Mouse (Mus musculus) midbrain, embryonic 14.5 days (tissue): Measurements from ENCODE around the gene Gpr65. TPM values are rescaled to one million over a fixed set of nuclear protein-coding genes. Genes with fewer than 3 reads are reported as not detected.
"Not testable (repeated sequence)": the region's sequence is repeated elsewhere in the genome, so short reads cannot be mapped to it uniquely, and the experiment has no call there.

Source experiments
- ATAC-seq: fragments of 200-750 bp; cut with Nextera tagmentation; 2 replicates; pipeline ENCODE4 v1.8.0; 2017; ENCODE audit warnings: moderate number of reproducible peaks, moderate library complexity; ENCODE audit not compliant: low FRiP score, low TSS enrichment
- DNase-seq: peaks from one replicate; pipeline ENCODE4 v3.0.0-alpha.2; 2015
- H3K27ac ChIP-seq: fragments of 300-500 bp; sonication (generic); replicated peaks from 2 replicates; pipeline ENCODE4 v1.5.1; 2014; ENCODE audit warnings: mild to moderate bottlenecking, low read depth, low read length, moderate library complexity
- H3K27me3 ChIP-seq: fragments of 300-500 bp; sonication (generic); 2 replicates; pipeline ENCODE4 v1.6.1; 2014; ENCODE audit warnings: low read length, control low read depth, mixed read lengths; ENCODE audit not compliant: control insufficient read depth, insufficient read depth
- H3K36me3 ChIP-seq: fragments of 300-500 bp; sonication (generic); 2 replicates; pipeline ENCODE4 v1.6.1; 2014; ENCODE audit warnings: low read length, control low read depth; ENCODE audit not compliant: control insufficient read depth, insufficient read depth
- H3K4me1 ChIP-seq: fragments of 300-500 bp; sonication (generic); 2 replicates; pipeline ENCODE4 v1.6.1; 2014; ENCODE audit warnings: mild to moderate bottlenecking, antibody characterized with exemption, low read length, control low read depth; ENCODE audit not compliant: control insufficient read depth, insufficient read depth
- H3K4me2 ChIP-seq: fragments of 300-500 bp; sonication (generic); 2 replicates; pipeline ENCODE4 v1.6.1; 2014; ENCODE audit warnings: mild to moderate bottlenecking, low read length, moderate library complexity
- H3K4me3 ChIP-seq: fragments of 300-500 bp; sonication (generic); replicated peaks from 2 replicates; pipeline ENCODE4 v1.5.1; 2014; ENCODE audit warnings: low read depth, low read length
- H3K9ac ChIP-seq: fragments of 300-500 bp; sonication (generic); replicated peaks from 2 replicates; pipeline ENCODE4 v1.6.1; 2014; ENCODE audit warnings: mild to moderate bottlenecking, low read length, moderate library complexity
- H3K9me3 ChIP-seq: fragments of 300-500 bp; sonication (generic); 2 replicates; pipeline ENCODE4 v1.6.1; 2016; ENCODE audit warnings: low read length, control low read depth, mixed read lengths; ENCODE audit not compliant: control insufficient read depth
- WGBS: fragments of 180-500 bp; shearing (Covaris S2); extraction: QIAGEN DNeasy Blood & Tissue Kit; methylation state at CpG from one replicate; pipeline ENCODE4 v1.1.7; 2014; 5-methylcytosine and 5-hydroxymethylcytosine counted together
- polyA plus RNA-seq: library from polyadenylated mRNA; unstranded; fragments of >200 nt; fragmentation: Nextera tagmentation; extraction: Ambion mirVana; gene quantifications from 2 replicates; pipeline ENCODE4 v1.2.1, GENCODE M21; 2014

The Gpr65 gene
- polyA plus RNA-seq, 1 experiment from 2014 or later, result 0.59 TPM

- ATAC-seq (no peak), DNase-seq (no peak)
- Histone ChIP-seq H3K27ac (no peak overlapping the region), H3K4me1 (no peaks in the 10 kb centered on the region), H3K4me2 (no peak overlapping the region), H3K9me3 (no peaks in the 10 kb centered on the region), H3K4me3 (no peak overlapping the region), H3K27me3 (no peaks in the 10 kb centered on the region), H3K36me3 (no peaks in the 10 kb centered on the region), H3K9ac (no peak overlapping the region)
- WGBS, result 94% methylated on average over 5 of the region's 5 CpGs
Measured at GRCm38 (mm10) chr12:98301980-98302379, 33.5 kb downstream of the Gpr65 start.

- WGBS, result 66% methylated on average over 1 of the region's 1 CpGs
- H3K9me3 ChIP-seq, result no peaks in the 10 kb centered on the region
- no peak for DNase-seq
- H3K36me3 ChIP-seq, result no peaks in the 10 kb centered on the region
- H3K4me1 ChIP-seq, result no peaks in the 10 kb centered on the region
- H3K27me3 ChIP-seq, result no peaks in the 10 kb centered on the region
- no peak overlapping the region for H3K9ac ChIP-seq
- H3K4me2 ChIP-seq, result no peak overlapping the region
- H3K4me3 ChIP-seq, result no peak overlapping the region
- no peak for ATAC-seq
- H3K27ac ChIP-seq, result no peak overlapping the region
Measured at GRCm38 (mm10) chr12:98303013-98303412, 34.6 kb downstream of the Gpr65 start.

- ATAC-seq (no peak), DNase-seq (no peak)
- no peak overlapping the region for H3K4me2 ChIP-seq
- no peaks in the 10 kb centered on the region for H3K27me3 ChIP-seq
- no peaks in the 10 kb centered on the region for H3K4me1 ChIP-seq
- H3K4me3 ChIP-seq, result no peak overlapping the region
- no peaks in the 10 kb centered on the region for H3K9me3 ChIP-seq
- 84% methylated on average over 7 of the region's 7 CpGs for WGBS
- H3K27ac ChIP-seq, result no peak overlapping the region
- H3K9ac ChIP-seq, result no peak overlapping the region
- no peaks in the 10 kb centered on the region for H3K36me3 ChIP-seq
Measured at GRCm38 (mm10) chr12:98307179-98307915, 38.9 kb downstream of the Gpr65 start.

- Histone ChIP-seq H3K4me3 (no peak overlapping the region), H3K9me3 (no peaks in the 10 kb centered on the region), H3K4me2 (no peak overlapping the region), H3K27ac (no peak overlapping the region), H3K4me1 (no peaks in the 10 kb centered on the region), H3K36me3 (no peaks in the 10 kb centered on the region), H3K9ac (no peak overlapping the region), H3K27me3 (no peaks in the 10 kb centered on the region)
- 89% methylated on average over 7 of the region's 7 CpGs for WGBS
- ATAC-seq, result no peak
- DNase-seq, result no peak
Measured at GRCm38 (mm10) chr12:98311376-98312083, 43.1 kb downstream of the Gpr65 start.

- Histone ChIP-seq H3K9me3 (no peaks in the 10 kb centered on the region), H3K27ac (no peak overlapping the region), H3K27me3 (no peaks in the 10 kb centered on the region), H3K4me2 (no peak overlapping the region), H3K4me1 (no peaks in the 10 kb centered on the region), H3K36me3 (no peaks in the 10 kb centered on the region), H3K9ac (no peak overlapping the region), H3K4me3 (no peak overlapping the region)
- DNase-seq, result no peak
- ATAC-seq, result no peak
- 90% methylated on average over 5 of the region's 5 CpGs for WGBS
Measured at GRCm38 (mm10) chr12:98315924-98316323, 47.5 kb downstream of the Gpr65 start.

- H3K27me3 ChIP-seq, result no peaks in the 10 kb centered on the region
- H3K9ac ChIP-seq, result no peak overlapping the region
- no peak for DNase-seq
- WGBS, result 92% methylated on average over 8 of the region's 8 CpGs
- no peak overlapping the region for H3K27ac ChIP-seq
- H3K9me3 ChIP-seq, result no peaks in the 10 kb centered on the region
- H3K4me2 ChIP-seq, result no peak overlapping the region
- no peak for ATAC-seq
- no peaks in the 10 kb centered on the region for H3K36me3 ChIP-seq
- H3K4me1 ChIP-seq, result no peaks in the 10 kb centered on the region
- no peak overlapping the region for H3K4me3 ChIP-seq
Measured at GRCm38 (mm10) chr12:98317718-98318340, 49.4 kb downstream of the Gpr65 start.

GRCm38 (mm10) chr12:98322426-98322825 lies 54.0 kb downstream of the Gpr65 start:
- no peak overlapping the region for H3K4me2 ChIP-seq
- H3K4me1 ChIP-seq, result no peaks in the 10 kb centered on the region
- no peaks in the 10 kb centered on the region for H3K36me3 ChIP-seq
- H3K4me3 ChIP-seq, result no peak overlapping the region
- WGBS, result 82% methylated on average over 4 of the region's 4 CpGs
- no peak for ATAC-seq
- H3K9ac ChIP-seq, result no peak overlapping the region
- no peaks in the 10 kb centered on the region for H3K9me3 ChIP-seq
- DNase-seq, result no peak
- H3K27ac ChIP-seq, result no peak overlapping the region
- no peaks in the 10 kb centered on the region for H3K27me3 ChIP-seq

GRCm38 (mm10) chr12:98324170-98324569 lies 55.7 kb downstream of the Gpr65 start:
- not testable (repeated sequence) for H3K4me3 ChIP-seq

More at GRCm38 (mm10) chr12:98324170-98324569, 55.7 kb downstream of the Gpr65 start:
- H3K4me1 ChIP-seq, H3K27me3 ChIP-seq, H3K36me3 ChIP-seq, ATAC-seq, H3K9ac ChIP-seq, H3K27ac ChIP-seq, H3K4me2 ChIP-seq, H3K9me3 ChIP-seq: not testable (repeated sequence)
- peak; percentile 91 for DNase-seq
- no CpG with 5 or more reads among the region's 1 CpGs for WGBS
